Mouse (Mus musculus): ENCODE results near the gene Cript. TPM values are rescaled to one million over a fixed set of nuclear protein-coding genes. Genes with fewer than 3 reads are reported as not detected.
"Not testable (repeated sequence)": the region's sequence is repeated elsewhere in the genome, so short reads cannot be mapped to it uniquely, and the experiment has no call there.

Cript gene
- polyA plus RNA-seq, 2 experiments, result 20.8 to 76.5 TPM

DNA sequence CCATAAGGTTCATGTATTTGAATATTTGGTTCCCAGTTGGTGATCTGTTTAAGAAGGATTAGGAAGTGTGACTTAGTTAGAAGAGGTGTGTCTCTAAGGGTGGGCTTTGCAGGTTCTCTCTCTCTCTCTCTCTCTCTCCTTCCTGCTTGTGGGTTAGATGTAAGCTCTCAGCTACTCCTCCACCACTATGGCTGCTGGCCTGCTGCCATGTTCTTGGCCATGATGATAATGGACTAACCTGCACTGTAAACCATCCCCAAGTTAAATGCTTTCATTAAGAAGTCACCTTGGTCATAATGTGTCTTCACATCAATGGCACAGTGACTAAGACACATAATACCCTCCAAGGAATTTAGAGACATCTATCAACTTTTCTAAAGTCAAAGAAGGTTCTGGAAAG is 48.1 kb downstream of the Cript start:
- H3K9me3 ChIP-seq (ENCODE audit: control insufficient read depth, low read length), result no peaks in the 10 kb centered on the region
- H3K27me3 ChIP-seq (ENCODE audit: control insufficient read depth, insufficient read depth, low read length), result no peaks in the 10 kb centered on the region
- H3K9ac ChIP-seq (replicated peaks), result no peak overlapping the region
- no peak for DNase-seq (ENCODE audit: low read depth in 3 of 3, low spot score in 3 of 3)
- no peak overlapping the region for H3K27ac ChIP-seq
- H3K4me2 ChIP-seq (ENCODE audit: low read depth), result no peak overlapping the region
- TF ChIP-seq EP300 (IDR thresholded peaks at IDR 0.05; ENCODE audit: low read depth), result no peak
- TF ChIP-seq CTCF (IDR thresholded peaks at IDR 0.05; ENCODE audit: low read depth), result no peak
- H3K4me3 ChIP-seq (ENCODE audit: insufficient read depth in 1 of 2, low read depth in 2 of 2, low read length in 2 of 2), result no peak overlapping the region
- ATAC-seq (ENCODE audit: insufficient read depth), result no peak
- no peaks in the 10 kb centered on the region for H3K36me3 ChIP-seq (replicated peaks; ENCODE audit: control insufficient read depth, insufficient read depth, low read depth)
- no peaks in the 10 kb centered on the region for H3K4me1 ChIP-seq (replicated peaks; ENCODE audit: control insufficient read depth in 2 of 2, insufficient read depth in 2 of 2, low read length in 1 of 2)

- not testable (repeated sequence) for H3K4me3 ChIP-seq (ENCODE audit: insufficient read depth in 1 of 2, low read depth in 2 of 2, low read length in 2 of 2); H3K27ac ChIP-seq; H3K4me2 ChIP-seq (ENCODE audit: low read depth); DNase-seq (ENCODE audit: low read depth in 3 of 3, low spot score in 3 of 3); H3K9me3 ChIP-seq (ENCODE audit: control insufficient read depth, low read length); ATAC-seq (ENCODE audit: insufficient read depth); H3K4me1 ChIP-seq (replicated peaks; ENCODE audit: control insufficient read depth in 2 of 2, insufficient read depth in 2 of 2, low read length in 1 of 2); H3K27me3 ChIP-seq (ENCODE audit: control insufficient read depth, insufficient read depth, low read length); H3K9ac ChIP-seq (replicated peaks); H3K36me3 ChIP-seq (replicated peaks; ENCODE audit: control insufficient read depth, insufficient read depth, low read depth)
- WGBS (ENCODE audit: insufficient replicate concordance), result 76% methylated on average over 17 of the region's 17 CpGs
These were observed 52.9 kb downstream of the Cript start for GRCm38 (mm10) chr17:87078217-87078616.

DNA sequence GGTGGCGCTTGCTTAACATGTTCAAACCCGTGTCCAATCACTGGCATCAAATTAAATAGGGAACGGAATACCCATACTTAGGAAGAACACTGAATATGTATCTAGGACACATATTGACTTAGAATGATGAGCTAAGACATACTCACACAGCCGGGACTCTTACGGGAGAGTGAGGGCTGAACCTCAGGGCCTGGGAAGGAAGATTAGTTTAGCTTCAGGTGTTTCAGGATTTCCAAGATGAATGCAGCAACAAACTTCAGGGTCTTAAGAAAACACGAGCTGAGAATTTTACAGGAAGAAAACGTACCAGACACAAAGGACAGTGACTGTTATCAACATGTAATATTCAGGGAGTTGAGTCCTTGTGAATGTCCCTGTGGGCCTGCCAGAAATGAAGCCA is 55.4 kb downstream of the Cript start:
- H3K9me3 ChIP-seq (ENCODE audit: control insufficient read depth, low read length), result no peaks in the 10 kb centered on the region
- no peaks in the 10 kb centered on the region for H3K4me1 ChIP-seq (replicated peaks; ENCODE audit: control insufficient read depth in 2 of 2, insufficient read depth in 2 of 2, low read length in 1 of 2)
- no peak overlapping the region for H3K4me3 ChIP-seq (ENCODE audit: insufficient read depth in 1 of 2, low read depth in 2 of 2, low read length in 2 of 2)
- WGBS (ENCODE audit: insufficient replicate concordance), result 57% methylated on average over 7 of the region's 7 CpGs
- no peaks in the 10 kb centered on the region for H3K27me3 ChIP-seq (ENCODE audit: control insufficient read depth, insufficient read depth, low read length)
- no peaks in the 10 kb centered on the region for H3K36me3 ChIP-seq (replicated peaks; ENCODE audit: control insufficient read depth, insufficient read depth, low read depth)
- TF ChIP-seq CTCF (IDR thresholded peaks at IDR 0.05; ENCODE audit: low read depth) (no peak), EP300 (IDR thresholded peaks at IDR 0.05; ENCODE audit: low read depth) (no peak)
- ATAC-seq (ENCODE audit: insufficient read depth), result no peak
- no peak for DNase-seq (ENCODE audit: low read depth in 3 of 3, low spot score in 3 of 3)
- H3K4me2 ChIP-seq (ENCODE audit: low read depth), result no peak overlapping the region
- H3K9ac ChIP-seq (replicated peaks), result no peak overlapping the region
- no peak overlapping the region for H3K27ac ChIP-seq

DNA sequence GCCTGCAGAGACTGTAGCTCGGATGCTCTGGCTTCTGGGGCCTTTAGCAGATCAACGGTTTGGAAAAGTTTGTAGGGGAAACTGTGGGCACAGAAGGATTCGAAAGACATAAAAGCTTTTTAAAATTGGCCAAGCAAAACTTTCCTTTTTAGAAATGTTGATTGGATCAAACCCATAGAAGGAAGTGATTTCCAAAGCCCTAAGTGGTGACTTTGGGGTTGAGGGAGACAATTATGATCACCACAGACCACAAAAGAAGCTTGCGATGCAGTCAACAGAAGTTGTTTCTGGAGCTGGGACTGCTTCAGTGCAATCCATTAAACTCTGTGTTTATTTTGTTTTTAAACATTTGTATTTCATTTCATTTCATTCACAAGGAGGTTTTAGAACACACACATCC is 57.2 kb downstream of the Cript start:
- DNase-seq (ENCODE audit: low read depth in 3 of 3, low spot score in 3 of 3), result no peak
- H3K4me2 ChIP-seq (ENCODE audit: low read depth), result no peak overlapping the region
- no peak overlapping the region for H3K9ac ChIP-seq (replicated peaks)
- no peaks in the 10 kb centered on the region for H3K27me3 ChIP-seq (ENCODE audit: control insufficient read depth, insufficient read depth, low read length)
- H3K36me3 ChIP-seq (replicated peaks; ENCODE audit: control insufficient read depth, insufficient read depth, low read depth), result no peaks in the 10 kb centered on the region
- no peaks in the 10 kb centered on the region for H3K4me1 ChIP-seq (replicated peaks; ENCODE audit: control insufficient read depth in 2 of 2, insufficient read depth in 2 of 2, low read length in 1 of 2)
- WGBS (ENCODE audit: insufficient replicate concordance), result 65% methylated on average over 4 of the region's 4 CpGs
- ATAC-seq (ENCODE audit: insufficient read depth), result no peak
- no peak overlapping the region for H3K4me3 ChIP-seq (ENCODE audit: insufficient read depth in 1 of 2, low read depth in 2 of 2, low read length in 2 of 2)
- H3K27ac ChIP-seq, result no peak overlapping the region
- no peak for TF ChIP-seq CTCF (IDR thresholded peaks at IDR 0.05; ENCODE audit: low read depth)
- TF ChIP-seq EP300 (IDR thresholded peaks at IDR 0.05; ENCODE audit: low read depth), result no peak
- H3K9me3 ChIP-seq (ENCODE audit: control insufficient read depth, low read length), result no peaks in the 10 kb centered on the region

- Histone ChIP-seq H3K4me2 (ENCODE audit: low read depth) (no peak overlapping the region), H3K9me3 (ENCODE audit: control insufficient read depth, low read length) (no peaks in the 10 kb centered on the region), H3K4me1 (replicated peaks; ENCODE audit: control insufficient read depth in 2 of 2, insufficient read depth in 2 of 2, low read length in 1 of 2) (no peaks in the 10 kb centered on the region), H3K36me3 (replicated peaks; ENCODE audit: control insufficient read depth, insufficient read depth, low read depth) (no peaks in the 10 kb centered on the region), H3K27me3 (ENCODE audit: control insufficient read depth, insufficient read depth, low read length) (no peaks in the 10 kb centered on the region), H3K4me3 (ENCODE audit: insufficient read depth in 1 of 2, low read depth in 2 of 2, low read length in 2 of 2) (no peak overlapping the region), H3K9ac (replicated peaks) (no peak overlapping the region), H3K27ac (no peak overlapping the region)
- no peak for ATAC-seq (ENCODE audit: insufficient read depth)
- 57% methylated on average over 5 of the region's 5 CpGs for WGBS (ENCODE audit: insufficient replicate concordance)
- no peak for DNase-seq (ENCODE audit: low read depth in 3 of 3, low spot score in 3 of 3)
- no peak for TF ChIP-seq EP300 (IDR thresholded peaks at IDR 0.05; ENCODE audit: low read depth)
- no peak for TF ChIP-seq CTCF (IDR thresholded peaks at IDR 0.05; ENCODE audit: low read depth)
These were observed 58.3 kb downstream of the Cript start for GRCm38 (mm10) chr17:87083671-87084070.

Other genes starting within 250 kb of the Cript start
- gene Tmem247, start 108.2 kb upstream of the Cript start, polyA plus RNA-seq (2012; rRNA removed), result not detected in 2 replicates
- not detected in 2 replicates for gene Tmem247, start 108.2 kb upstream of the Cript start, polyA plus RNA-seq (2014; fragmentation: Nextera tagmentation; extraction: Ambion mirVana)
- gene Atp6v1e2, start 77.7 kb upstream of the Cript start, polyA plus RNA-seq (2012; rRNA removed), result not detected in 2 replicates
- gene Atp6v1e2, start 77.7 kb upstream of the Cript start, polyA plus RNA-seq (2014; fragmentation: Nextera tagmentation; extraction: Ambion mirVana), result not detected in 2 replicates
- 1.3 and 1.9 TPM in 2 replicates for gene Rhoq, start 62.5 kb upstream of the Cript start, polyA plus RNA-seq (2012; rRNA removed)
- gene Rhoq, start 62.5 kb upstream of the Cript start, polyA plus RNA-seq (2014; fragmentation: Nextera tagmentation; extraction: Ambion mirVana), result 1.2 TPM in 2 replicates
- 6.8 and 8.7 TPM in 2 replicates for gene Pigf, start 144 bp upstream of the Cript start, polyA plus RNA-seq (2012; rRNA removed)
- 14.6 and 16.1 TPM in 2 replicates for gene Pigf, start 144 bp upstream of the Cript start, polyA plus RNA-seq (2014; fragmentation: Nextera tagmentation; extraction: Ambion mirVana)
- gene Socs5, start 82.1 kb downstream of the Cript start, polyA plus RNA-seq (2012; rRNA removed), result 1.4 and 1.6 TPM in 2 replicates
- 1.6 and 2.2 TPM in 2 replicates for gene Socs5, start 82.1 kb downstream of the Cript start, polyA plus RNA-seq (2014; fragmentation: Nextera tagmentation; extraction: Ambion mirVana)
- gene Mcfd2, start 240.4 kb downstream of the Cript start, polyA plus RNA-seq (2012; rRNA removed), result 29.6 and 32.2 TPM in 2 replicates
- gene Mcfd2, start 240.4 kb downstream of the Cript start, polyA plus RNA-seq (2014; fragmentation: Nextera tagmentation; extraction: Ambion mirVana), result 54.9 and 55.1 TPM in 2 replicates

All from liver, embryonic 14.5 days (tissue).